Mouse (Mus musculus) frontal cortex, postnatal 25 days (tissue): ENCODE measurements around the gene Vcp.

ENCODE experiments used
- DNase-seq, 2 experiments: peaks; one replicate each; pipeline ENCODE4 v3.0.0; 2022; ENCODE audit warnings: low spot score in 2 of 2

The Vcp gene

GRCm38 (mm10) chr4:42972952-42973351 lies 27.4 kb downstream of the Vcp start:
- DNase-seq = no peak

GRCm38 (mm10) chr4:42969304-42969703 lies 31.0 kb downstream of the Vcp start, which contains the start of gene 1700022I11Rik:
1700022I11Rik (plus strand) TSS chr4:42969604.
- no peak for DNase-seq

- peak in 1 of 2 experiments; percentile 40 for DNase-seq
These were observed 35.1 kb downstream of the Vcp start for GRCm38 (mm10) chr4:42965039-42965719.

GRCm38 (mm10) chr4:42963480-42963879 lies 36.8 kb downstream of the Vcp start:
- DNase-seq = no peak

GRCm38 (mm10) chr4:42961592-42961991 lies 38.7 kb downstream of the Vcp start:
- peak in 1 of 2 experiments; percentile 47 for DNase-seq

- DNase-seq = no peak
These were observed 40.9 kb downstream of the Vcp start for GRCm38 (mm10) chr4:42959382-42959781.

- no peak for DNase-seq
These were observed 41.4 kb downstream of the Vcp start for GRCm38 (mm10) chr4:42958942-42959341.

GRCm38 (mm10) chr4:42957979-42958378 lies 42.3 kb downstream of the Vcp start:
- DNase-seq = no peak

- no peak for DNase-seq
These were observed 43.0 kb downstream of the Vcp start for GRCm38 (mm10) chr4:42957306-42957705.

GRCm38 (mm10) chr4:42956581-42956980 lies 43.7 kb downstream of the Vcp start:
- DNase-seq = no peak

- no peak for DNase-seq
These were observed 45.1 kb downstream of the Vcp start for GRCm38 (mm10) chr4:42955200-42955599.

GRCm38 (mm10) chr4:42954297-42954696 lies 46.0 kb downstream of the Vcp start:
- peak; percentile 77 to 81 for DNase-seq

GRCm38 (mm10) chr4:42953435-42954094 lies 46.7 kb downstream of the Vcp start:
- DNase-seq = no peak

- no peak for DNase-seq
These were observed 47.7 kb downstream of the Vcp start for GRCm38 (mm10) chr4:42952563-42952962.

GRCm38 (mm10) chr4:42951206-42952195 lies 48.8 kb downstream of the Vcp start:
- DNase-seq = no peak

- DNase-seq = peak; percentile 72 to 78
These were observed 50.2 kb downstream of the Vcp start for GRCm38 (mm10) chr4:42950065-42950558.

- peak; percentile 99 for DNase-seq
These were observed 50.6 kb downstream of the Vcp start, which contains the start of gene Dnajb5 for GRCm38 (mm10) chr4:42949676-42950051. Dnajb5 (plus strand) TSS chr4:42949814.

GRCm38 (mm10) chr4:42949051-42949675 lies 51.1 kb downstream of the Vcp start:
- DNase-seq = no peak

GRCm38 (mm10) chr4:42948527-42948926 lies 51.8 kb downstream of the Vcp start:
- no peak for DNase-seq

- DNase-seq = peak; percentile 68 to 83
These were observed 53.5 kb downstream of the Vcp start for GRCm38 (mm10) chr4:42946733-42947290.

- DNase-seq = no peak
These were observed 54.4 kb downstream of the Vcp start for GRCm38 (mm10) chr4:42945952-42946351.
